Mouse (Mus musculus) ES-Bruce4 (cell line): ENCODE measurements around the gene Fen1.
"Not testable (repeated sequence)": the region's sequence is repeated elsewhere in the genome, so short reads cannot be mapped to it uniquely, and the experiment has no call there.

Experiments
- CTCF ChIP-seq: IDR thresholded peaks from one replicate; pipeline ENCODE4 v1.8.1; 2011; ENCODE audit warnings: low read depth, low read length
- POLR2A ChIP-seq: IDR thresholded peaks from one replicate; pipeline ENCODE4 v1.8.1; 2011; ENCODE audit warnings: low read length; ENCODE audit not compliant: insufficient read depth

- TF ChIP-seq POLR2A, CTCF: not testable (repeated sequence)
Measured at GRCm38 (mm10) chr19:10169692-10170330, 34.2 kb downstream of the Fen1 start.
